ENCODE assay signal across 19 mouse cellular contexts in genomic region chr6:4610216-4610896, GRCm38 (mm10). TPM values are rescaled to one million over a fixed set of nuclear protein-coding genes. Genes with fewer than 3 reads are reported as not detected.
DNase-seq lines count a peak whose midpoint lies in the region; ATAC-seq and TF ChIP-seq lines count a peak whose summit lies in the region.
"Had no signal": no experiment of that assay in that cellular context is flagged by ENCODE, and none has a peak within 500 bp of the region (broad histone marks: within the 10 kb centered on the region; RNA-seq: fewer than 3 reads in every experiment).

No protein-coding gene starts in this region.

- peak overlapping the region in 1 of 2 experiments; percentile 32; a peak in 2 of 4 replicates for H3K4me3 ChIP-seq in MEL (ENCODE audit: control insufficient read depth in 1 of 2, insufficient read depth in 1 of 2, low read depth in 2 of 2, low read length in 2 of 2)
- H3K4me3 ChIP-seq in liver, embryonic 15.5 days (replicated peaks) = no peak overlapping the region
- H3K4me3 ChIP-seq: embryonic facial prominence, embryonic 13.5 days; forebrain, embryonic 12.5 days; heart, embryonic 13.5 days; hindbrain, embryonic 12.5 days had no signal

- H3K9me3 ChIP-seq in MEL (replicated peaks; ENCODE audit: insufficient read depth, low read length) = no peaks in the 10 kb centered on the region
- H3K9me3 ChIP-seq in liver, embryonic 15.5 days (replicated peaks) = no peaks in the 10 kb centered on the region
- H3K9me3 ChIP-seq: forebrain, embryonic 12.5 days; hindbrain, embryonic 12.5 days had no signal

- no peak for TF ChIP-seq CTCF in MEL (IDR thresholded peaks at IDR 0.05 in 2 of 3, conservative IDR thresholded peaks at IDR 0.05 in 1 of 3; ENCODE audit: control insufficient read depth in 1 of 3, insufficient read depth in 1 of 3, low read depth in 2 of 3, low read length in 3 of 3, poor library complexity in 1 of 3, severe bottlenecking in 1 of 3)

- intact Hi-C loops in left cerebral cortex, postnatal 14 days (cut with DNase I) = no loop called here

- H3K27ac ChIP-seq in MEL (ENCODE audit: control insufficient read depth, low read depth, low read length) = peak overlapping the region; percentile 58
- H3K27ac ChIP-seq in liver, embryonic 15.5 days (replicated peaks) = no peak overlapping the region
- H3K27ac ChIP-seq: embryonic facial prominence, embryonic 13.5 days; forebrain, embryonic 12.5 days; heart, embryonic 13.5 days; hindbrain, embryonic 12.5 days had no signal

- TF ChIP-seq EP300 in MEL (IDR thresholded peaks at IDR 0.05; ENCODE audit: low read depth in 1 of 2, low read length in 2 of 2) = peak; percentile 46 to 72

- peaks cover 3% of the 10 kb centered on the region; the same call in 1 of the 2 replicates for H3K79me2 ChIP-seq in MEL (ENCODE audit: control insufficient read depth, insufficient read depth, low read length, poor library complexity)

- 33% methylated on average over 4 of the region's 4 CpGs for WGBS in liver, embryonic 15.5 days (ENCODE audit: insufficient replicate concordance)

- no peak for TF ChIP-seq RAD21 in MEL (IDR thresholded peaks at IDR 0.05; ENCODE audit: low read depth, low read length)

- peak; percentile 85 for ATAC-seq in common myeloid progenitor, adult 5-6 weeks (replicated peaks; ENCODE audit: low read depth, poor library complexity, severe bottlenecking)
- ATAC-seq in liver, embryonic 15.5 days (ENCODE audit: insufficient read depth) = peak; percentile 42; the same call in 1 of the 2 replicates
- peak; percentile 99 for ATAC-seq in megakaryocyte-erythroid progenitor cell, adult 5-6 weeks (replicated peaks; ENCODE audit: low FRiP score, low TSS enrichment, poor library complexity, severe bottlenecking)
- ATAC-seq: forebrain, embryonic 16.5 days; hindbrain, embryonic 16.5 days had no signal

- no peaks in the 10 kb centered on the region for H3K27me3 ChIP-seq in MEL (ENCODE audit: control insufficient read depth in 1 of 2, insufficient read depth in 2 of 2, low read length in 2 of 2)
- H3K27me3 ChIP-seq in liver, embryonic 15.5 days = no peaks in the 10 kb centered on the region
- H3K27me3 ChIP-seq: CH12.LX; embryonic facial prominence, embryonic 13.5 days; forebrain, embryonic 12.5 days; heart, embryonic 13.5 days; hindbrain, embryonic 12.5 days had no signal

- no peaks in the 10 kb centered on the region; a peak in 1 of 4 replicates for H3K36me3 ChIP-seq in MEL (ENCODE audit: control insufficient read depth in 1 of 2, insufficient read depth in 2 of 2, low read length in 2 of 2)
- H3K36me3 ChIP-seq in liver, embryonic 15.5 days (replicated peaks) = peaks cover 5% of the 10 kb centered on the region

- H3K4me2 ChIP-seq in liver, embryonic 15.5 days = no peak overlapping the region
- H3K4me2 ChIP-seq: embryonic facial prominence, embryonic 13.5 days; forebrain, embryonic 12.5 days; heart, embryonic 13.5 days; hindbrain, embryonic 12.5 days had no signal

- no peak for TF ChIP-seq POLR2A in MEL (IDR thresholded peaks at IDR 0.05; ENCODE audit: control insufficient read depth in 1 of 2, insufficient read depth in 1 of 2, low read depth in 1 of 2, low read length in 2 of 2, poor library complexity in 1 of 2)

- H3K4me1 ChIP-seq in MEL (ENCODE audit: control insufficient read depth in 1 of 2, insufficient read depth in 2 of 2, low read length in 2 of 2) = peaks cover 0 to 2% of the 10 kb centered on the region in 2 experiments; a peak in 1 of 4 replicates
- 0 out of 2 replicates have a peak, but pooled peaks cover 3% of the 10 kb centered on the region for H3K4me1 ChIP-seq in liver, embryonic 15.5 days (replicated peaks)
- H3K4me1 ChIP-seq: embryonic facial prominence, embryonic 13.5 days had no signal

- peak; percentile 80 for DNase-seq in MEL (ENCODE audit: low read depth, low spot score)
- DNase-seq in cerebellum, postnatal 4 days (ENCODE audit: low spot score in 2 of 2) = no peak
- no peak for DNase-seq in left cerebral cortex, postnatal 14 days (ENCODE audit: low spot score in 2 of 2)
- DNase-seq: adrenal gland, postnatal 10 days; cerebellum, adult 11 months; cerebellum, adult 8-10 months; cerebellum, postnatal 14 days; gastrocnemius, postnatal 14 days; heart, postnatal 4 days had no signal

- H3K9ac ChIP-seq in MEL (ENCODE audit: control insufficient read depth, low read depth, low read length, poor library complexity, severe bottlenecking) = no peak overlapping the region
- no peak overlapping the region for H3K9ac ChIP-seq in liver, embryonic 15.5 days
- H3K9ac ChIP-seq: embryonic facial prominence, embryonic 13.5 days; forebrain, embryonic 12.5 days; heart, embryonic 13.5 days; hindbrain, embryonic 12.5 days had no signal

TF ChIP-seq in MEL, 35 proteins besides CTCF, POLR2A, EP300 and RAD21:
- TF ChIP-seq ETS1 (IDR thresholded peaks at IDR 0.05; ENCODE audit: low read depth, low read length) (0 out of 2 replicates have a peak, but pooled peaks have one; percentile 15), NRF1 (IDR thresholded peaks at IDR 0.05; ENCODE audit: insufficient read depth, low read depth, low read length, poor library complexity, severe bottlenecking) (no peak), USF1 (IDR thresholded peaks at IDR 0.05; ENCODE audit: low read depth, low read length) (no peak), ZC3H11A (IDR thresholded peaks at IDR 0.05; ENCODE audit: low read depth, low read length) (no peak), MYB (IDR thresholded peaks at IDR 0.05; ENCODE audit: low read depth, low read length) (peak; percentile 94), JUND (IDR thresholded peaks at IDR 0.05; ENCODE audit: low read depth, low read length) (no peak), E2F4 (IDR thresholded peaks at IDR 0.05; ENCODE audit: borderline replicate concordance, low read depth, low read length) (no peak), ZNF384 (IDR thresholded peaks at IDR 0.05; ENCODE audit: low read depth, low read length) (no peak), SIN3A (IDR thresholded peaks at IDR 0.05; ENCODE audit: low read length) (no peak), ELF1 (IDR thresholded peaks at IDR 0.05; ENCODE audit: low read depth, low read length) (no peak), TAL1 (IDR thresholded peaks at IDR 0.05; ENCODE audit: low read length) (0 out of 2 replicates have a peak, but pooled peaks have one; percentile 17), GATA1 (IDR thresholded peaks at IDR 0.05; ENCODE audit: low read depth, low read length) (peak; percentile 63; the same call in 1 of the 2 replicates), MEF2A (IDR thresholded peaks at IDR 0.05; ENCODE audit: extremely low read depth, insufficient replicate concordance, low read depth, low read length, poor library complexity, severe bottlenecking) (no peak), TCF12 (IDR thresholded peaks at IDR 0.05; ENCODE audit: low read depth, low read length) (0 out of 2 replicates have a peak, but pooled peaks have one; percentile 43), NELFE (IDR thresholded peaks at IDR 0.05; ENCODE audit: low read depth, low read length) (no peak), BHLHE40 (IDR thresholded peaks at IDR 0.05; ENCODE audit: borderline replicate concordance, low read depth, low read length) (no peak), MAZ (IDR thresholded peaks at IDR 0.05; ENCODE audit: low read depth, low read length) (no peak)

RNA-seq across cellular contexts. Expression of gene Casd1, which starts 9.7 kb away (rescaled TPM):
- total RNA-seq in MEL (2012; rRNA removed) = 11.0 and 12.3 TPM in 2 replicates
- 10 to 100 TPM in 1 of 2 experiments, not detected in 1; 12.6 TPM for polyA plus RNA-seq in MEL (2012; ENCODE audit: insufficient read depth in 1 of 2, insufficient read length in 2 of 2, low read depth in 1 of 2, low replicate concordance in 2 of 2, missing spikeins in 1 of 2)
- 68.8 and 125 TPM in 2 replicates for total RNA-seq in common myeloid progenitor, adult 5-6 weeks (2017)
- polyA plus RNA-seq in liver, embryonic 15.5 days (2015; fragmentation: Nextera tagmentation; extraction: Ambion mirVana) = 6.0 and 6.7 TPM in 2 replicates
- total RNA-seq in megakaryocyte-erythroid progenitor cell, adult 5-6 weeks (2014; fragmentation: Nextera tagmentation) = 17.0 and 20.7 TPM in 2 replicates
- 75.4 and 81.7 TPM in 2 replicates for total RNA-seq in megakaryocyte-erythroid progenitor cell, adult 5-6 weeks (2017)
- 10 to 100 TPM; 49.3 to 51.7 TPM for total RNA-seq in left cerebral cortex, postnatal 14 days (2021)

Comparison
In these comparisons a context has a peak if more than half of its experiments do, and no peak if none do; other contexts are left out.
1. ATAC-seq: peak in every context shown above with its lines; median percentile 99 in megakaryocyte-erythroid progenitor cell, adult 5-6 weeks; 85 in common myeloid progenitor, adult 5-6 weeks; 42 in liver, embryonic 15.5 days.